Mouse (Mus musculus) CD4-positive naive resting alpha-beta T cell, adult 57 days (primary cell): Measurements from ENCODE around the gene Slc24a4. TPM values are rescaled to one million over a fixed set of nuclear protein-coding genes. Genes with fewer than 3 reads are reported as not detected.

ENCODE experiments used
- total RNA-seq: library from RNA; stranded (reverse); gene quantifications from one replicate; pipeline ENCODE4 v1.2.4, GENCODE M21; 2023

The Slc24a4 gene
- total RNA-seq: not detected

GRCm38 (mm10) chr12:102128081-102128790 is at the start of gene Slc24a4:
Gene Slc24a4, plus strand, starts transcription at chr12:102128733.

GRCm38 (mm10) chr12:102282763-102283482 is 154.4 kb downstream of the Slc24a4 start, which contains the start of gene Rin3:
Gene Rin3, plus strand, starts transcription at chr12:102283048.

Other genes starting within 250 kb of the Slc24a4 start
- gene Trip11, start 215.5 kb upstream of the Slc24a4 start, total RNA-seq: 86.1 TPM
- gene Atxn3, start 170.5 kb upstream of the Slc24a4 start, total RNA-seq: 16.6 TPM
- 16.5 TPM for gene Cpsf2, start 152.7 kb upstream of the Slc24a4 start, total RNA-seq
- gene Rin3, start 154.3 kb downstream of the Slc24a4 start, total RNA-seq: 124 TPM